Mouse (Mus musculus) frontal cortex, postnatal 36 days (tissue): ENCODE measurements around the gene Dnajc30.

Experiments
- DNase-seq, 2 experiments: peaks; one replicate each; pipeline ENCODE4 v3.0.0; 2022; ENCODE audit warnings: low spot score in 2 of 2

The Dnajc30 gene

GRCm38 (mm10) chr5:135109017-135109416 is 45.0 kb downstream of the Dnajc30 start:
- no peak for DNase-seq

GRCm38 (mm10) chr5:135109426-135109825 is 45.4 kb downstream of the Dnajc30 start:
- no peak for DNase-seq

- no peak for DNase-seq
Observed at GRCm38 (mm10) chr5:135109976-135110375, 46.0 kb downstream of the Dnajc30 start.

- DNase-seq: no peak
Observed at GRCm38 (mm10) chr5:135113782-135114181, 49.8 kb downstream of the Dnajc30 start.

GRCm38 (mm10) chr5:135115241-135115640 is 51.2 kb downstream of the Dnajc30 start:
- no peak for DNase-seq
